Mouse (Mus musculus): ENCODE results near the gene Sema5b. TPM values are rescaled to one million over a fixed set of nuclear protein-coding genes. Genes with fewer than 3 reads are reported as not detected.

The Sema5b gene
- polyA plus RNA-seq, 1 experiment: 64.3 TPM

GRCm38 (mm10) chr16:35623986-35624385 is 83.0 kb downstream of the Sema5b start:
- H3K27ac ChIP-seq (ENCODE audit: control insufficient read depth, insufficient read depth, low read depth, low read length): no peak overlapping the region
- H3K36me3 ChIP-seq (ENCODE audit: control insufficient read depth, insufficient read depth, low read length): no peaks in the 10 kb centered on the region
- no peaks in the 10 kb centered on the region for H3K27me3 ChIP-seq (ENCODE audit: control insufficient read depth, insufficient read depth, low read length)
- no peak for TF ChIP-seq POLR2A (IDR thresholded peaks at IDR 0.05; ENCODE audit: control insufficient read depth, low read depth, low read length)
- TF ChIP-seq CTCF (IDR thresholded peaks at IDR 0.05; ENCODE audit: control insufficient read depth, insufficient read depth, insufficient replicate concordance, low read depth, low read length): no peak
- no peak overlapping the region for H3K4me3 ChIP-seq (ENCODE audit: control insufficient read depth, low read depth, low read length)
- peaks cover 2% of the 10 kb centered on the region; the same call in 1 of the 2 replicates for H3K4me1 ChIP-seq (ENCODE audit: control insufficient read depth, insufficient read depth, low read length)

GRCm38 (mm10) chr16:35624877-35625276 is 83.9 kb downstream of the Sema5b start:
- no peaks in the 10 kb centered on the region for H3K36me3 ChIP-seq (ENCODE audit: control insufficient read depth, insufficient read depth, low read length)

GRCm38 (mm10) chr16:35625286-35626020 is 84.5 kb downstream of the Sema5b start:
- H3K36me3 ChIP-seq (ENCODE audit: control insufficient read depth, insufficient read depth, low read length): no peaks in the 10 kb centered on the region
- H3K27ac ChIP-seq (ENCODE audit: control insufficient read depth, insufficient read depth, low read depth, low read length): no peak overlapping the region
- peaks cover 2% of the 10 kb centered on the region; the same call in 1 of the 2 replicates for H3K4me1 ChIP-seq (ENCODE audit: control insufficient read depth, insufficient read depth, low read length)
- H3K4me3 ChIP-seq (ENCODE audit: control insufficient read depth, low read depth, low read length): no peak overlapping the region
- no peak for TF ChIP-seq CTCF (IDR thresholded peaks at IDR 0.05; ENCODE audit: control insufficient read depth, insufficient read depth, insufficient replicate concordance, low read depth, low read length)
- no peaks in the 10 kb centered on the region for H3K27me3 ChIP-seq (ENCODE audit: control insufficient read depth, insufficient read depth, low read length)

More at GRCm38 (mm10) chr16:35624877-35625276, 83.9 kb downstream of the Sema5b start:
- Histone ChIP-seq H3K4me1 (ENCODE audit: control insufficient read depth, insufficient read depth, low read length) (peaks cover 2% of the 10 kb centered on the region; the same call in 1 of the 2 replicates), H3K27ac (ENCODE audit: control insufficient read depth, insufficient read depth, low read depth, low read length) (no peak overlapping the region), H3K27me3 (ENCODE audit: control insufficient read depth, insufficient read depth, low read length) (no peaks in the 10 kb centered on the region), H3K4me3 (ENCODE audit: control insufficient read depth, low read depth, low read length) (no peak overlapping the region)
- TF ChIP-seq CTCF (IDR thresholded peaks at IDR 0.05; ENCODE audit: control insufficient read depth, insufficient read depth, insufficient replicate concordance, low read depth, low read length) (no peak), POLR2A (IDR thresholded peaks at IDR 0.05; ENCODE audit: control insufficient read depth, low read depth, low read length) (no peak)

GRCm38 (mm10) chr16:35627992-35628607 is 87.2 kb downstream of the Sema5b start:
- TF ChIP-seq POLR2A (IDR thresholded peaks at IDR 0.05; ENCODE audit: control insufficient read depth, low read depth, low read length): no peak
- TF ChIP-seq CTCF (IDR thresholded peaks at IDR 0.05; ENCODE audit: control insufficient read depth, insufficient read depth, insufficient replicate concordance, low read depth, low read length): peak; percentile 89
- no peaks in the 10 kb centered on the region for H3K36me3 ChIP-seq (ENCODE audit: control insufficient read depth, insufficient read depth, low read length)
- H3K27me3 ChIP-seq (ENCODE audit: control insufficient read depth, insufficient read depth, low read length): no peaks in the 10 kb centered on the region
- H3K4me3 ChIP-seq (ENCODE audit: control insufficient read depth, low read depth, low read length): no peak overlapping the region
- peaks cover 7% of the 10 kb centered on the region; the same call in 1 of the 2 replicates for H3K4me1 ChIP-seq (ENCODE audit: control insufficient read depth, insufficient read depth, low read length)
- H3K27ac ChIP-seq (ENCODE audit: control insufficient read depth, insufficient read depth, low read depth, low read length): no peak overlapping the region

- H3K4me1 ChIP-seq (ENCODE audit: control insufficient read depth, insufficient read depth, low read length): peaks cover 5% of the 10 kb centered on the region; the same call in 1 of the 2 replicates
- H3K4me3 ChIP-seq (ENCODE audit: control insufficient read depth, low read depth, low read length): no peak overlapping the region
- no peaks in the 10 kb centered on the region for H3K36me3 ChIP-seq (ENCODE audit: control insufficient read depth, insufficient read depth, low read length)
- no peaks in the 10 kb centered on the region for H3K27me3 ChIP-seq (ENCODE audit: control insufficient read depth, insufficient read depth, low read length)
- H3K27ac ChIP-seq (ENCODE audit: control insufficient read depth, insufficient read depth, low read depth, low read length): no peak overlapping the region
- no peak for TF ChIP-seq POLR2A (IDR thresholded peaks at IDR 0.05; ENCODE audit: control insufficient read depth, low read depth, low read length)
These were observed 89.7 kb downstream of the Sema5b start for GRCm38 (mm10) chr16:35630470-35631183.

- no peaks in the 10 kb centered on the region for H3K36me3 ChIP-seq (ENCODE audit: control insufficient read depth, insufficient read depth, low read length)
- H3K27ac ChIP-seq (ENCODE audit: control insufficient read depth, insufficient read depth, low read depth, low read length): no peak overlapping the region
- no peak for TF ChIP-seq CTCF (IDR thresholded peaks at IDR 0.05; ENCODE audit: control insufficient read depth, insufficient read depth, insufficient replicate concordance, low read depth, low read length)
- TF ChIP-seq POLR2A (IDR thresholded peaks at IDR 0.05; ENCODE audit: control insufficient read depth, low read depth, low read length): no peak
- peaks cover 5% of the 10 kb centered on the region; the same call in 1 of the 2 replicates for H3K4me1 ChIP-seq (ENCODE audit: control insufficient read depth, insufficient read depth, low read length)
- H3K4me3 ChIP-seq (ENCODE audit: control insufficient read depth, low read depth, low read length): no peak overlapping the region
- H3K27me3 ChIP-seq (ENCODE audit: control insufficient read depth, insufficient read depth, low read length): no peaks in the 10 kb centered on the region
These were observed 92.1 kb downstream of the Sema5b start for GRCm38 (mm10) chr16:35633058-35633457.

GRCm38 (mm10) chr16:35634971-35635370 is 94.0 kb downstream of the Sema5b start:
- H3K27me3 ChIP-seq (ENCODE audit: control insufficient read depth, insufficient read depth, low read length): no peaks in the 10 kb centered on the region
- peaks cover 5% of the 10 kb centered on the region; the same call in 1 of the 2 replicates for H3K4me1 ChIP-seq (ENCODE audit: control insufficient read depth, insufficient read depth, low read length)
- TF ChIP-seq POLR2A (IDR thresholded peaks at IDR 0.05; ENCODE audit: control insufficient read depth, low read depth, low read length): no peak
- TF ChIP-seq CTCF (IDR thresholded peaks at IDR 0.05; ENCODE audit: control insufficient read depth, insufficient read depth, insufficient replicate concordance, low read depth, low read length): no peak
- H3K36me3 ChIP-seq (ENCODE audit: control insufficient read depth, insufficient read depth, low read length): no peaks in the 10 kb centered on the region
- H3K4me3 ChIP-seq (ENCODE audit: control insufficient read depth, low read depth, low read length): no peak overlapping the region
- H3K27ac ChIP-seq (ENCODE audit: control insufficient read depth, insufficient read depth, low read depth, low read length): no peak overlapping the region

All from testis, adult 2 months (tissue).